Mouse (Mus musculus): Measurements from ENCODE around the gene Cmss1.

GRCm38 (mm10) chr16:57570789-57571311 is 35.8 kb downstream of the Cmss1 start:
- TF ChIP-seq CTCF (IDR thresholded peaks at IDR 0.05; ENCODE audit: borderline replicate concordance, insufficient read depth, low read length) (no peak), POLR2A (IDR thresholded peaks at IDR 0.05; ENCODE audit: low read depth, low read length) (no peak)

All from embryonic fibroblast, embryonic 13.5 days (primary cell).